Mouse (Mus musculus) stomach, embryonic 16.5 days (tissue): ENCODE results near the gene Fam50b. TPM values are rescaled to one million over a fixed set of nuclear protein-coding genes. Genes with fewer than 3 reads are reported as not detected.

Source experiments
- ATAC-seq: fragments of 200-750 bp; cut with Nextera tagmentation; 2 replicates; pipeline ENCODE4 v1.8.0; 2017; ENCODE audit warnings: moderate number of reproducible peaks, moderate TSS enrichment; ENCODE audit not compliant: insufficient read depth, low FRiP score
- H3K27ac ChIP-seq: fragments of 300-500 bp; sonication (generic); 2 replicates; pipeline ENCODE4 v1.5.1; 2014; ENCODE audit warnings: low read length
- H3K27me3 ChIP-seq: fragments of 300-500 bp; sonication (generic); 2 replicates; pipeline ENCODE4 v1.6.1; 2014; ENCODE audit warnings: low read length, control low read depth, mixed read lengths; ENCODE audit not compliant: control insufficient read depth, insufficient read depth
- H3K36me3 ChIP-seq: fragments of 300-500 bp; sonication (generic); 2 replicates; pipeline ENCODE4 v1.6.1; 2014; ENCODE audit warnings: low read length; ENCODE audit not compliant: control insufficient read depth, insufficient read depth
- H3K4me1 ChIP-seq: fragments of 300-500 bp; sonication (generic); 2 replicates; pipeline ENCODE4 v1.6.1; 2014; ENCODE audit warnings: low read length, control low read depth, mixed read lengths; ENCODE audit not compliant: control insufficient read depth, insufficient read depth
- H3K4me2 ChIP-seq: fragments of 300-500 bp; sonication (generic); 2 replicates; pipeline ENCODE4 v1.6.1; 2014; ENCODE audit warnings: low read depth, low read length, mixed read lengths
- H3K4me3 ChIP-seq: fragments of 300-500 bp; sonication (generic); replicated peaks from 2 replicates; pipeline ENCODE4 v1.5.1; 2014; ENCODE audit warnings: mild to moderate bottlenecking, low read length
- H3K9ac ChIP-seq: fragments of 300-500 bp; sonication (generic); 2 replicates; pipeline ENCODE4 v1.6.1; 2014; ENCODE audit warnings: low read length
- H3K9me3 ChIP-seq: fragments of 300-500 bp; sonication (generic); replicated peaks from 2 replicates; pipeline ENCODE4 v1.6.1; 2016; ENCODE audit warnings: low read length, control low read depth; ENCODE audit not compliant: control insufficient read depth
- WGBS: fragments of 180-500 bp; shearing (Covaris S2); extraction: QIAGEN DNeasy Blood & Tissue Kit; methylation state at CpG from one replicate; pipeline ENCODE4 v1.1.7; 2014; 5-methylcytosine and 5-hydroxymethylcytosine counted together
- polyA plus RNA-seq: library from polyadenylated mRNA; unstranded; fragments of >200 nt; fragmentation: Nextera tagmentation; extraction: Ambion mirVana; gene quantifications from 2 replicates; pipeline ENCODE4 v1.2.1, GENCODE M21; 2015

Fam50b gene
- polyA plus RNA-seq, 1 experiment from 2014 or later = not detected

DNA sequence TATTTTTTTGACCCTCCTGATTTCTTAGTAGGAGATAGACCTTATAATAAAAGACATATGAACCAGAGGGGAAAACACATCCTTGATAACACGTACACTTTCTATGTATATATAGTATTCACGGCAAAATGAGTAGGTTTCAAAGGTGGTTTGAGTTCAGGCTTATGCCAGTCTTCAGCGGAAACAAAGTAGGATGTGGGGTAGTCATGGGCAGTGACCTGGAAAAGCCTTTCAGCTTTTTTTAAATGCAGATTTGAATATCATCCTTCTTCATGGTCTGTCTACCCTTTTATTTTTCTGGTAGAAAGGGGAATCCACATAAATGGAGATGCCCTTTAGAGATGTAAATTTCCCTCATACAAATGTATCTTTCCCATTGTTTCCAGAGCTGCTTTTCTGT is 29.8 kb upstream of the Fam50b start:
- WGBS = 88% methylated on average over 3 of the region's 3 CpGs

DNA sequence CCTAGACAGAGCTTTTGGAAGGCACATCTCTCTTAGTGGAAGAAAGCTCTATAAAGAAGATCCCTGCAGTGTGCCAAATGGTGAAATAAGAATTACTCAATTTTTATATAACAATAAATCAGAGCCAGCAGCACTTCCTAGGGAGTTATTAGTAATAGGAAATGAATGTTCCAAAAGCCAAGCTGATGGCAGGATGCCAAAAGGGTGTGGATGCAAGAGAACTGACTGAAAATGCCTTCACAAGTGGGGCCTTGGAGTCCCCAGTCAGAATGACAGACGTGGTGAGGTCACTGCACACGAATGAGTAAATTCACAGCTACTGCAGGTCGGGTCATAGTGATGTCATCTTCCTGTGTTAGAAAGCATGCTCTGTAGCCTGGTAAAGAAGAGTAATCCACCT is 25.7 kb upstream of the Fam50b start:
- H3K9me3 ChIP-seq = no peaks in the 10 kb centered on the region
- no peak overlapping the region for H3K9ac ChIP-seq
- peak overlapping the region; percentile 41; the same call in 1 of the 2 replicates for H3K27ac ChIP-seq
- 0 out of 2 replicates have a peak, but pooled peaks cover 5% of the 10 kb centered on the region for H3K4me1 ChIP-seq
- H3K27me3 ChIP-seq = no peaks in the 10 kb centered on the region
- ATAC-seq = peak; percentile 78; the same call in 1 of the 2 replicates
- H3K4me2 ChIP-seq = no peak overlapping the region
- 20% methylated on average over 3 of the region's 3 CpGs for WGBS
- no peaks in the 10 kb centered on the region for H3K36me3 ChIP-seq
- no peak overlapping the region for H3K4me3 ChIP-seq

More for the DNA sequence above, 29.8 kb upstream of the Fam50b start:
- Histone ChIP-seq H3K9me3 (no peaks in the 10 kb centered on the region), H3K27me3 (no peaks in the 10 kb centered on the region), H3K36me3 (no peaks in the 10 kb centered on the region), H3K4me2 (no peak overlapping the region), H3K4me1 (0 out of 2 replicates have a peak, but pooled peaks cover 5% of the 10 kb centered on the region), H3K9ac (no peak overlapping the region), H3K4me3 (no peak overlapping the region), H3K27ac (no peak overlapping the region)
- ATAC-seq = no peak

DNA sequence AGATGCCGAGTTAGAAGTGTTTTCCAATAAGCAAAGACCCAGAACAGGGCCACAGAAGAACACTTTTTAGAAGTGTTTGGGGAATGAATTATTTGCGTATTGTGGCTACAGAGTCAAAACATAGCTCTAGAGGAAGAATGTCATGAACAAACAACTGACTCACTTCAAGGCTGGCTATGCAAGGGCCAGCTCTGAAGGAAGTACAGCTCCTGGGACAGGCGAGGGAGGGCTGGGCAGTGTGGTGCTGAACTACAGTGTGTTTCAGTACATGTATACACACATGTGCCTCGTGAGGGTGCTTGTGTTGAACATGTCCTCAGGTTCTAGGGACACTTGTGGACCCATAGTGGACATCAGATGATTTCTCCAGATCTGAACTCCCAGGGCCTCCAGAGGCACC is 25.1 kb upstream of the Fam50b start:
- Histone ChIP-seq H3K9me3 (no peaks in the 10 kb centered on the region), H3K27me3 (no peaks in the 10 kb centered on the region), H3K9ac (no peak overlapping the region), H3K36me3 (no peaks in the 10 kb centered on the region), H3K27ac (peak overlapping the region; percentile 41), H3K4me1 (0 out of 2 replicates have a peak, but pooled peaks cover 5% of the 10 kb centered on the region), H3K4me3 (no peak overlapping the region), H3K4me2 (no peak overlapping the region)
- no peak for ATAC-seq
- WGBS = 81% methylated on average over 4 of the region's 4 CpGs

DNA sequence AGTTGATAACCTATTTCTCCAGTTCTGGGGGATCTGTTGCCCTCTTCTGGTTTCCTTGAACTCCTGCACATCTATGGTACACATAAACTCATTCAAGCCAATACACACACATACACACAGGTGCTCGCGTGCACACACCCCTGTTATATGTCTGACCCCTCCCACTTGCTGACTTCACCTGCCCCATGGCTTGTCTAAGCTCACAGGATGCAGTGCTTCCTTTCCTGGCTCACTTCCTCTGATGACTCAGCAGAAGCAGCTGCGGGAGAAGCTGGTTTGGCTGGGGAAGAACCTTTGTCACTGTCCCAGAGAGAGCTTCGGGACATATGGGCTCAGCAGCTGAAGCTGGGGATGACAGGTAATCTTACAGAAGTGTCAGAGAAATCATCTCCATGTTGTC is 23.2 kb upstream of the Fam50b start:
- ATAC-seq = no peak
- WGBS = 74% methylated on average over 4 of the region's 4 CpGs
- H3K4me2 ChIP-seq = no peak overlapping the region

DNA sequence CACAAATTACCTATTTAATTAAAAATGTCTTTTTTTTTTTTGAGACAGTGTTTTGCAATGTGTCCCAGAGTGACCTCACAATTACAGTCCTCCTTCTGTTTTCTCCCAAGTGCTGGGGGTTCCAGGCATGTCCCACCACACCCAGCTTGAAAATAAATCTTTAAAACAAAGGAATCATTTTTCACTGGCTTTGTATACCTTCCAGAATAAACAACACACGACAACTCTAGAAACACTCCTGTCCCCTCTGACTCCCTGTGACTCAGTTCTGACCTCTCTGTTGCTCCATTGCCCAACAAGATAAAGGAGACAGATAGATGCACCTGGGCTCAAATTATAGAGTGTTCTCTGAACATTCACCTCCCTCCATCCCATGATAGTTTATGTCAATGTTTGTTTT is 21.8 kb upstream of the Fam50b start:
- Histone ChIP-seq H3K9me3 (no peaks in the 10 kb centered on the region), H3K4me2 (no peak overlapping the region), H3K27ac (no peak overlapping the region), H3K36me3 (no peaks in the 10 kb centered on the region), H3K27me3 (no peaks in the 10 kb centered on the region), H3K9ac (no peak overlapping the region), H3K4me3 (no peak overlapping the region), H3K4me1 (0 out of 2 replicates have a peak, but pooled peaks cover 5% of the 10 kb centered on the region)
- ATAC-seq = no peak
- WGBS = 10% methylated on average over 1 of the region's 1 CpGs

More for the DNA sequence above, 23.2 kb upstream of the Fam50b start:
- no peak overlapping the region for H3K27ac ChIP-seq
- no peak overlapping the region for H3K9ac ChIP-seq
- H3K9me3 ChIP-seq = no peaks in the 10 kb centered on the region
- no peak overlapping the region for H3K4me3 ChIP-seq
- H3K27me3 ChIP-seq = no peaks in the 10 kb centered on the region
- H3K4me1 ChIP-seq = 0 out of 2 replicates have a peak, but pooled peaks cover 5% of the 10 kb centered on the region
- no peaks in the 10 kb centered on the region for H3K36me3 ChIP-seq

DNA sequence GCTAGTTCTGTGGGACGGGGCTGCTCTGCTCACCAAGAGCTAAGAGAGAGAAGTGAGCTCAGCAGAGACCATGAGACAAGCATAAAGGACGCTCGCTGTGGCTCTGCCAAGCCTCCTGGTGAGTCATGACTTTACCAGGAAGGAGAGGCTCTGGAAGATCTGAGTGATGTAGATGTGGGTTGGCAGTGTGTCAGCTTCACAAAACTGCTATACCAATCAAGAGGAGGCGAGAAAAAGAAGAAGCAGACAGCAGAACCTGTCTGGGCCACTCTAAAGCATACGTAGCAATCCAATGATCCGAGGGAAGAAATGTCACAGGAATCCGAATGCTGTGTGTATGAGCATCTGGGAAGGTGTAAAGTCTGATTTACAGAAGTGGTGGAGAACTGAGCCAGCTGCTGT is 19.2 kb upstream of the Fam50b start:
- H3K9ac ChIP-seq = no peak overlapping the region
- no peak overlapping the region for H3K27ac ChIP-seq
- no peaks in the 10 kb centered on the region for H3K36me3 ChIP-seq
- ATAC-seq = 0 out of 2 replicates have a peak, but pooled peaks have one; percentile 64
- no peaks in the 10 kb centered on the region for H3K27me3 ChIP-seq
- 51% methylated on average over 7 of the region's 7 CpGs for WGBS
- no peak overlapping the region for H3K4me2 ChIP-seq
- H3K4me3 ChIP-seq = no peak overlapping the region
- H3K9me3 ChIP-seq = no peaks in the 10 kb centered on the region
- no peaks in the 10 kb centered on the region for H3K4me1 ChIP-seq

DNA sequence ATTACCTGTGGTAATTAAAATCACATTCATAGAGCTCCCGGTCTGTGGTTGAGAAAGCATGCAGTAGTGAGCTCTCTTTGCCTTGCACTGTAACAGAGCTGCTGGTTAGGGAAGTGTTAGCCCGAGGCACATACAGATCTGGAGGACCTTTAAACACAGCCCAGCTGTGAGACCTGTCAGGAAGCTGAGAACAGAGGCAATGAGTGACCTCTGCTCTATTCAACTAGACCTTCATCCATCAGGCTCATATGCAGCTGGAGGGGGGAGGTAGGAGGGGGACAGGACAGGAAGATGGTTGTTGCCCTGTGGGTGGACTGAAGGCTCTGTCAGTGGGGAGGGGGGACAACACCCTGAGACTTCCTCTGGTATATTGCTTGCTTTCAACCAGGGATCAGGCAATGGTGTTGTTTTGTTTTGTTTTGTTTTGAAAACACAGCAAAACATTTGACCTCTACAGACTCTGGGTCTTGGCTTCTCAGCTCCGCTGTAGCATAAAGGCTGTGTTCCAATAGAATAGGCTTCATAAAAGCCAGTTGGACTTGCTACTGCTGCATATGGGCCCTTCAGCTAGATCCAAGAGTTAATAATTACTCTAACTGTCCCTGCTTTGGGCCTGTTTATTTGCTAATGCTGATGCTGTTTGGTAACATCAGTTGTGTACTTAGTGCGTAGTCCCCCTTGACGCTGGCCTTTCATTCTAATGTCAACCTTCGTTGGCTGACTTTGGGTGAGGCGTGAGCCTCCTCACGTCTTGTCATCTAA is 9.6 kb upstream of the Fam50b start:
- Histone ChIP-seq H3K36me3 (no peaks in the 10 kb centered on the region), H3K4me3 (no peak overlapping the region), H3K9ac (no peak overlapping the region), H3K9me3 (no peaks in the 10 kb centered on the region), H3K4me2 (no peak overlapping the region), H3K27me3 (no peaks in the 10 kb centered on the region), H3K27ac (no peak overlapping the region), H3K4me1 (peaks cover 19% of the 10 kb centered on the region)
- WGBS = 54% methylated on average over 8 of the region's 8 CpGs
- peak; percentile 42; the same call in 1 of the 2 replicates for ATAC-seq

DNA sequence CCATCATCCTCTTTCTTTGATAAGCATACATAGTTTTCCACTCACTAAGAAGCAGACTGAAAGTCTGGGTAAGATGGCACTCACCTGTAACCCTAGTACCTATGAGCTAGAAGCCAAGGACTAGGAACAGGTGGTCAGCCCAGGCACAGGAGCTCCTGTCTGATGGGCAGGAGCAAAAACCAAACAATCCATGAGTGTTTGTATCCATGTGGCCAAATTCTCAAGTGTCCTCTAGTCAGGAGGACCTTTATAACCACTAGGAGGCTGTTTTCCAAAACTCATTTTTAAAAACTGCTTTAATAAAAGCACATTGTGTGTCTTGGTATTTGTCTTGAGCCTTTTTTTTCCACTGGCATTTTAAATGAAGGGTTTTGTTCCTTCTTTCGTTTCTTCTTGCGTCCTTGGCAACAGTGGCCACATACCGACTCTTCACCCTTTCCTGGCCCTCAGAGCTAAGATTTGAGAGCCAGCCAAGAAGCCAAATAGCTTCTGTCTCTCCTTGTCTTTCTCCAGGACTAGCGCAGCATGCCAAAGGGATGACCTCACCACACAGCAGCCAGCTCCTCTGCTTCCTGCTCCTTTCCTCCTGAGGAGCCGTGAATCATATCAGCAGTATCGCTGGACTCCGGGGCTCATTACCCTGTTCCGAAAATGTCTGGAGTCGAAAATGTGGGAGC is 8.7 kb upstream of the Fam50b start:
- H3K4me2 ChIP-seq = peak overlapping the region; percentile 54
- peaks cover 19% of the 10 kb centered on the region for H3K4me1 ChIP-seq
- peak overlapping the region; percentile 31 for H3K4me3 ChIP-seq
- no peaks in the 10 kb centered on the region for H3K27me3 ChIP-seq
- peak; percentile 82; the same call in 1 of the 2 replicates for ATAC-seq
- no peaks in the 10 kb centered on the region for H3K9me3 ChIP-seq
- H3K27ac ChIP-seq = peak overlapping the region; percentile 57
- peak overlapping the region; percentile 49 for H3K9ac ChIP-seq
- 4% methylated on average over 9 of the region's 9 CpGs for WGBS
- no peaks in the 10 kb centered on the region for H3K36me3 ChIP-seq

DNA sequence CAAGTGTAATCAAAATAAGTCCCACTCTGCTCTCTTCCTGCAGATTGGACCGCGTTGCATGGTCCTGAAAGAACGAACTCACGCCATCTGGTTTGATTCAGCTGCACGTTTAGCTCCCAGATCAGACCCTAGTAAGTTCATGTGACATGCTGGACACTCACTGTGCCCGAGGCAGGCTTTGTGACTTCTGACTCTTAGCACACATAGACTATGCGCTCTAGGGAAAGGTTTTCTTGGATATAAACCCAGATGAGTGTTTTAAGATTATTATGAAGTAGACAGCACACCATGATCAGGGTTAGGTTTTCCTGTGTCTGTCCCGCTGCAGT is 8.2 kb upstream of the Fam50b start:
- Histone ChIP-seq H3K9me3 (no peaks in the 10 kb centered on the region), H3K9ac (peak overlapping the region; percentile 49), H3K36me3 (no peaks in the 10 kb centered on the region), H3K4me3 (peak overlapping the region; percentile 31), H3K4me1 (peaks cover 19% of the 10 kb centered on the region), H3K27ac (peak overlapping the region; percentile 57), H3K4me2 (peak overlapping the region; percentile 54), H3K27me3 (no peaks in the 10 kb centered on the region)
- no peak for ATAC-seq
- 24% methylated on average over 8 of the region's 8 CpGs for WGBS
